Mouse (Mus musculus) retina, postnatal 7 days (tissue): Measurements from ENCODE around the gene Acin1.
"Not testable (repeated sequence)": the region's sequence is repeated elsewhere in the genome, so short reads cannot be mapped to it uniquely, and the experiment has no call there.

Experiments
- DNase-seq: peaks from one replicate; pipeline ENCODE4 v3.0.0-alpha.2; 2012; ENCODE audit warnings: low read depth, low spot score

Gene Acin1

DNA sequence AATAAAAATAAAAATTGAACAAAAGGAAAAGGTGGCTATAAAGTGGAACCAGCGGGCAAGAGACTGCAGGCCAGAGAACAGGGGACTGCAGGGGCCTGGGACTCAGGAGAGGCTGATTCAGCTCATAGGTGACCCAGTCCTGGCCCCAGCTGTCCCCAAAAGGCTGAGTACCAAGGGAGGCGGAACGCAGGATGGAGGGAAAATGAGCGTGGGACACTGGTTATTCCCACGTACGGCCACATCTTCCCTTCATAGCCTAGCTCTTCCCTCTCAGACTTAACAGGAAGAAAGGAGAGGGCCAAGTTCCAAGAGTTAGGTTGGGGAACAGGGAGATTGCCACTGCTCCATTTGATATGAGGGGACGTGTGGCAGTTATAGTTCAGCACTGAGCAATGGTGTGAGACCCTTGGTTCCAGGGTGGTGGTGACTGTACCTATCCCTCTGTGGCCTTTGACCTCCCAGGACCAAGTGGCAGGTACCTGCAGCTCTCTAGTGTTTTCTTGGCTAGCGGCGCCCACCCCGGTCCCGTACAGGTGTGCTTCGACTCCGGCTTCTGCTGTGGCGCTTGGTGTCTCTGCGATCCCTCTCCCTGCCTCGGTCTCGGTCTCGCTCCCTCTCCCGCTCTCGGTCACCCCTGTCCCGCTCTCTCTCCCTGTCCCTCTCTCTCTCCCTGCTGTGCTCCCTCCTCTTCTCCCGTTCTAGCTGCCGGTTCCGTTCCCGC is 44.3 kb downstream of the Acin1 start:
- DNase-seq = no peak

- DNase-seq = peak; percentile 78
Measured at GRCm38 (mm10) chr14:54641305-54641969, 45.3 kb downstream of the Acin1 start, which contains the start of gene Cdh24. Gene Cdh24, minus strand, starts transcription at chr14:54641364.

- no peak for DNase-seq
Measured at GRCm38 (mm10) chr14:54640946-54641304, 45.8 kb downstream of the Acin1 start, which contains the start of gene Gm17606. Gene Gm17606, plus strand, starts transcription at chr14:54640952.

GRCm38 (mm10) chr14:54640121-54640520 is 46.6 kb downstream of the Acin1 start:
- no peak for DNase-seq

DNA sequence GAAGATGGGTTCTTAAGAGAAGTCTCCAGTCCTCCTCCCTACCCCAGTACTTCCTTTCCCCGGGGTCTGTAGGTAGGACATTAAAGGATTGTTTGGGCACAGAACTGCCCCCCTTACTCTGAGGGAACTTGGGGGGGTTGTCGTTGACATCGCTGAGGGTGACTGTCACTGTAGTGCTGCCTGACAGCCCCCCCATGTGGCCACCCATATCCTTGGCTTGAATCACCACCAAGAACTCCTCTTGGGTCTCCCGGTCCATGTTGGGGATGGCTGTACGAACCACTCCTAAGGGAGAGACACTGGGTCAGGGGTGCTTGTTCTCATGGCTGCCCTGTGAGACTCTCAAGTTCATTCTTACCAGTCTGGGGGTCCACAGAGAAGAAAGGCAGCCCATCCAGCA is 48.5 kb downstream of the Acin1 start:
- DNase-seq = no peak

- DNase-seq = no peak
Measured at GRCm38 (mm10) chr14:54636954-54637353, 49.8 kb downstream of the Acin1 start.

DNA sequence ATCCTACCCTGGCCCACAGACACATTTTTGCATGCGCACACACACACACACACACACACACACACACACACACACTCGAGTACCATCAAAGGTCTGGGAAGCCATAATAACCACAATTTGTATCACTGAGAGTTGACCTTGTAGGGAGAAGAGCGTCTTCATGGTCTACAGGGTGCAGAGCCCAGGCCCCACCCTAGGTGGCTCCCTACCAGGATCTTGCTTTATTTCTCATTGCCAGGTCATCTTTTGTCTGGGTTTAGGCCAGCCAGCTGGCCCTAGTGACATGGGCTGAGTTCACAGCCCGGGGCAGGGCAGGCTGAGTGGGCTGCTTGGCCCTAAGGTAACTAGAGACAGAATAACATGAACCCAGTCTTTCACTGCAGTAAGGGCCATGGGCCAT is 52.5 kb downstream of the Acin1 start:
- DNase-seq = no peak

DNA sequence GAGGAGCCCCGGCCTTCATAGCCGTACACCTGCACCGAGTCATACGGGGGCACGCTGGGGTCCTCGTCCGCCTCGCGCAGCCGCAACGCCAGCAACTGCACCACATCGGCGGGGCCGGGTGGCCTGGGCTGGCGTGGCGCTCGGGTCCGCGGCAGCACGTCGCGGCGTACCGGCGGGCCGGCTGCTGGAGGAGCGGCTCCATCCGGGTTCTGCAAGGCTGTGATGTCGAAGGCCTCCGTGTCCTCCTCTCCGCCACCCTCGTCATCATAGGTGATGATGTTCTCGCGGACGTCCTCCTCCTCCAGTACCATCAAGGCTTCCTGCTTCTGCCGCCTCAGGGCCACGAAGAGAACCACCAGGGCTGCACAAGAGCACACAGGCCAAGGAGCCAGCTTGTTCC is 54.5 kb downstream of the Acin1 start:
- DNase-seq = no peak

DNA sequence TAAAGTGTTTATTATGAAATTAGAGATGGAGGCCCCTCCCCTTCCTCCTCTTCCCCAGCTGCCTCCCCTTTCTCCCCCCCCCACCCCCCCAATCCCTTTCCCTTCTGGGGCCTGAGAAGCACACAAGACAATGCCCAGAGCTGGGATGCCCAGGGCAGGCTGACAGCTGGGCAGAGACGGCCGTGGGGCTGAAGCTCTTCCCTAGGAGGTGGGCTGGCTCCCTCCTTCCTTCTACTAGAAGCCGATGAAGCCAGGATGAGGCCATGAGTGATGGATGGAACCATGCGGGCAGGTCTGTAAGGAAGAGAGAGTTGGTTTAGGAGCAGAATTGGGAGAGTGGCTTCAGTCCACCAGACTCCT is 55.5 kb downstream of the Acin1 start:
- no peak for DNase-seq

GRCm38 (mm10) chr14:54630583-54631239 is 56.0 kb downstream of the Acin1 start:
- DNase-seq = no peak

GRCm38 (mm10) chr14:54629797-54630196 is 56.9 kb downstream of the Acin1 start:
- DNase-seq = no peak

DNA sequence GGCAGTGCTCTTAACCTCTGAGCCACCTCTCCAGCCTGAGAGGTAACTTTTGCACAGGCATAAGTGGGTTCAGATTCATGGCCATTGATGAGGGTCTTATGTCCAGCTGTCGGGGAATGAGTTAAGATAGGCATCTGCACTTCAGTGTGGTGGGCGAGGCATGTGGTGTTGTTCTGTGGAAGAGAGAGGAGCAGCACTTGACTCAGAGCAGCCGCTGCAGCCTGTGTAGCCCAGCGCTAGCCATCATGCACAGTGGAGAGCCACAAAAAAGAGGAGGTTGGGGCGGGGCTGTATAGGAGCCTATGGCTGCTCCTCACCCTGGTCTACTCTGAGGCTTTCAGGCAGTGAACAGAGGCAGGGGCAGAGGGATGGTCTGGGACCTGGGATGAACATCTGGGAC is 58.6 kb downstream of the Acin1 start:
- DNase-seq = no peak

DNA sequence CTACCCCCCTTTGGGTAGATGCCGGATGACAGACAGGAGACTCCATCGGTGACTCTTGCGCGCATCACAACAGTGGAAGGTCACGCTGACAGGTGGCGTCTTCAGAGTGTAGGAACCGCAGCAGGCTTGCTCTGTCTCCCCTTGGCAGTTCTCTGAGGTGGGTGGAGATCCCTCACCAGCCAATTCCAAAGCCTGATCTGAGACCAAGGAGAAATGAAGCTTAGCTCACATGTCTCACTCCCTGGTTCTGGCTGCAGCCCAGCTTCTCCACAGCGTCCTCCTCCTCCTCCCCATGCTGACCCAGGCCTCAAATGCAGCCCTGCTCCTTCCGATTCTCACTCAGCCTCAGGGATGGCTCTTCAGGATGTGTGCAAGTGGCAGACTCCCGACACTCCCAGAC is 61.8 kb downstream of the Acin1 start:
- DNase-seq = no peak

- no peak for DNase-seq
Measured at GRCm38 (mm10) chr14:54623334-54623733, 63.4 kb downstream of the Acin1 start.

GRCm38 (mm10) chr14:54621133-54621532 is 65.6 kb downstream of the Acin1 start, which contains the start of gene Psmb11:
Gene Psmb11, plus strand, starts transcription at chr14:54621433.
- no peak for DNase-seq

GRCm38 (mm10) chr14:54617897-54618365 is 68.8 kb downstream of the Acin1 start, which contains the start of gene Psmb5:
Gene Psmb5, minus strand, starts transcription at chr14:54618022.
- DNase-seq = peak; percentile 85

DNA sequence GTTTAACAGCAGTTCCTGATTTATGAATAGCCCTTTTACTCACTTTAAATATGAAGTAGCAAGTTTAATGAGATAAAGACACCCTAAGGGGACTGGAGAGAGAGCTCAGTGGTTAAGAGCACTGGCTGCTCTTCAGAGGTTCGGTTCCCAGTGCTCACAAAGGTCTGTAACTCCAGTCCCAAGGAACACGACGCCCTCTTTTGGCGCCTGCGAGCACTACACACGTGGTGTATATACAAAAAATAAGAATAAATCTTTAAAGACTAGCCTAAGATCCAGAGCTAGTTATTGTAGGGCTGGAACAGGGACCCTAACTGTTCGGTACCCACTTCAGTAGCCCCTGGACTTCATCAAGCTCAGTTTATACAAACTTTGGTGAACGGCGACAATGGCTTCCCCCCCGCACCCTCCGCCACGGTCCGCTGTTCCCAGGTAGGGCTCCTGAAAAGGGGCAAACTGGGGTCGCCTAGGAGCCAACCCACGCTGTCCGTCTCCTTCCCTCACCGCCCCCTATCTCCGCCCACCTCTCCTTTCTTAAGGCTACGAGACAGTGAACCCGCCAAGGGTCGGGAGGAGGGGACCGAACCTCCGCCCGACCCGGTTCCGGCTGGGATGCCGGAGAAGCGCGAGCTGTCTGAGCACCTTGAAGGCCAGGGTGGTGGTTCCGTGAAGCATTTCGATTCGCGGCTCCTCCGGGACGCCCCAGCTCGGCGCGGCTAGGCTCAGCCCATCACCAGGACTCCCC is 69.4 kb downstream of the Acin1 start:
- no peak for DNase-seq

DNA sequence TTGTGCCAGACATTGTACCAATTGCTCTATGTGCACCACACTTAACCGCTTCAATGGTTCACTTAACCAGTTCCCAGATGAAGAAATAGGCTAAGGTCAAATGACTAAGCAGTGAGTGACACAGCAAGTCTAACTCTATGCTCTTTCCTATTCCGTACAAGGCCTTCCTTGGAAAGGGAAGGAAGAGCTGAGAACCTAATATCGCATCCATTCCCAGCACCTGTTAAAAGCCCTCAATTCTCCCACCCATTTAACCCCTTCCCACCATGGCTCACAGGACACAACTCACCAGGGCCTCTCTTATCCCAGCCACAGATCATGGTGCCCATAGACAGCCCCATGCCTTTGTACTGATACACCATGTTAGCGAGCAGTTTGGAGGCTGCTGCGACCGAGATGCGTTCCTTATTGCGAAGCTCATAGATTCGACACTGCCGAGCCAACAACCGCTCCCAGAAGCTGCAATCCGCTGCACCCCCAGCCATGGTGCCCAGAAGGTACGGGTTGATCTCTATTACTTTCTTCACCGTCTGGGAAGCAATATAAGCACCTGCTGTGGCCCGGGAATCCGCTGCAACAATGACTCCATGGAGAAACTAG is 70.4 kb downstream of the Acin1 start:
- no peak for DNase-seq

- DNase-seq = not testable (repeated sequence)
Measured at GRCm38 (mm10) chr14:54614130-54614529, 72.6 kb downstream of the Acin1 start.

- DNase-seq = no peak
Measured at GRCm38 (mm10) chr14:54610648-54611047, 76.1 kb downstream of the Acin1 start.

GRCm38 (mm10) chr14:54609962-54610361 is 76.8 kb downstream of the Acin1 start:
- no peak for DNase-seq
